Mouse (Mus musculus) embryonic fibroblast, embryonic 13.5 days (primary cell): ENCODE measurements at regions not wholly inside any gene's neighbourhood (a gene's known extent, or its start where the extent isn't known, plus 50 kb on each side); places are given as distances from the start of the nearest gene placed in this dataset.

ENCODE experiments used
- H3K27ac ChIP-seq: 2 replicates; pipeline ENCODE4 v1.5.1; 2012; ENCODE audit warnings: low read length, control low read depth, inconsistent platforms; ENCODE audit not compliant: insufficient read depth
- H3K4me1 ChIP-seq: 2 replicates; pipeline ENCODE4 v1.6.1; 2011; ENCODE audit warnings: low read length; ENCODE audit not compliant: control insufficient read depth, insufficient read depth
- H3K4me3 ChIP-seq: 2 replicates; pipeline ENCODE4 v1.5.1; 2011; ENCODE audit warnings: mild to moderate bottlenecking, control low read depth, low read length; ENCODE audit not compliant: insufficient read depth
- CTCF ChIP-seq: IDR thresholded peaks from 2 replicates; pipeline ENCODE4 v1.5.1; 2011; ENCODE audit warnings: mild to moderate bottlenecking, control low read depth, low read length, moderate library complexity, borderline replicate concordance; ENCODE audit not compliant: insufficient read depth
- POLR2A ChIP-seq: IDR thresholded peaks from 2 replicates; pipeline ENCODE4 v1.6.1; 2011; ENCODE audit warnings: low read depth, mild to moderate bottlenecking, control low read depth, low read length, moderate library complexity

DNA sequence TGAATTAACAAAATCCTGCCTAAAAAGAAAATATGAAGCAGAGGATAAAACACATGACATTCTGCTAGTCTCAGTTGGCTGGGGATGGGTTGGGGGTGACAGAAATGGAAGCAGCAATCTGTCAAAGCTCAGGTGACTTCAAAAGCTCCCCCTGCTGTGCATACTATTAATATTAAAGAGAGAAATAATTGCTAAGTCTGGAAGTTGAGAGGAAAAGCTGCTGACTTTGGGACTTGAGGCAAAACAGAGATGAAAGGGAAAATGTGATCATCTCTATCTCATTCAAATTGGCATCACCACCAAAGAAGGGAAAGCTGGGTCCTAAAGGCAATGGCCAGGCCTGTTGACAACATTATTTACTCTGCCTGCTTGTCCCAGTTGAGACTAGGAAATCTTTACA, 90.8 kb downstream of the Rpe65 start:
- no peak for TF ChIP-seq CTCF
- no peak for TF ChIP-seq POLR2A
- H3K27ac ChIP-seq = no peak overlapping the region
- no peak overlapping the region for H3K4me3 ChIP-seq
- H3K4me1 ChIP-seq = no peaks in the 10 kb centered on the region

- Histone ChIP-seq H3K4me3 (no peak overlapping the region), H3K4me1 (no peaks in the 10 kb centered on the region), H3K27ac (no peak overlapping the region)
- TF ChIP-seq CTCF = no peak
- TF ChIP-seq POLR2A = no peak
Measured at GRCm38 (mm10) chr3:159724340-159725119, 114.9 kb upstream of the Wls start.

DNA sequence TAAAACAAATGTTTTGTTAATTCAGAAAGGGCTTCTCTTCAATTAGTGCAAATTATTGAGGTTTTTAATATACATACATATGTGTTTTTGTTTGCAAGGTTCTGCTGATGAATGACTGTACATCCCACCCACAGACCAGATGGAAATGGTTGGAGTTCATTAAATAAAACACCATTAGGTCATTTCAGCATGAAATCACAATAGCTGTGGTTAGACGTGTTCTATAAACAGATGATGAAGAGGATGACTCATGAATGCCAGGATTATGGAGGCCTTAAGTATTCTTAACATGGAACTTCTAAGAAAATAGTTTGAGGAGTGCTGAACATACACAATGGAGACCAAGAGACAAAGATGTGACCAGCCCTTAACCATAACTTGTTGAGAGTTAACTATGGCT, 107.3 kb upstream of the Wls start:
- no peak overlapping the region for H3K4me3 ChIP-seq
- TF ChIP-seq CTCF (no peak), POLR2A (no peak)
- H3K27ac ChIP-seq = peak overlapping the region; percentile 72; the same call in 1 of the 2 replicates
- peaks cover 5% of the 10 kb centered on the region for H3K4me1 ChIP-seq

GRCm38 (mm10) chr3:159733141-159733540, 106.3 kb upstream of the Wls start:
- no peak for TF ChIP-seq POLR2A
- H3K4me3 ChIP-seq = no peak overlapping the region
- peaks cover 5% of the 10 kb centered on the region for H3K4me1 ChIP-seq
- H3K27ac ChIP-seq = no peak overlapping the region

DNA sequence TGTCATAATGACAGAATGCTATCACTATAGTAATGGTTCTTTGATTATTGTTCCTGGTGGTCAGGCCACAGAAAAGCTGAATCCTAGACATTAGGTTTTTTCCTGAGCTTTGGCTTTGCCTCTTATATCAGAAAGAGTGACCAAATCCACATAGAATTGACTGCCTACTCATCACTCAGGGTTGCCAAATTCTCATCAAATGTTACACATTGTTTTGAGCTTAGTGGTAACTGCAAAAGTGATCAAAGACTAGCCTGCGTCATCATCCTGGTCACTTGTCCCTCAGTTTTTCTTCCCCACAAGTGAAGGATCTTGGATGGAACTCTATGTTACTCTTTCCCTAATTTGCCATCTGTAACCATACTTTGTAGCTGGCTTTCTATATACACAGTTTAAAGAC, 104.9 kb upstream of the Wls start:
- peak overlapping the region; percentile 40; the same call in 1 of the 2 replicates for H3K27ac ChIP-seq
- no peak overlapping the region for H3K4me3 ChIP-seq
- TF ChIP-seq POLR2A = no peak
- no peak for TF ChIP-seq CTCF
- peaks cover 5% of the 10 kb centered on the region for H3K4me1 ChIP-seq

GRCm38 (mm10) chr3:159736070-159736469, 103.4 kb upstream of the Wls start:
- TF ChIP-seq POLR2A (no peak), CTCF (no peak)
- peaks cover 5% of the 10 kb centered on the region for H3K4me1 ChIP-seq

DNA sequence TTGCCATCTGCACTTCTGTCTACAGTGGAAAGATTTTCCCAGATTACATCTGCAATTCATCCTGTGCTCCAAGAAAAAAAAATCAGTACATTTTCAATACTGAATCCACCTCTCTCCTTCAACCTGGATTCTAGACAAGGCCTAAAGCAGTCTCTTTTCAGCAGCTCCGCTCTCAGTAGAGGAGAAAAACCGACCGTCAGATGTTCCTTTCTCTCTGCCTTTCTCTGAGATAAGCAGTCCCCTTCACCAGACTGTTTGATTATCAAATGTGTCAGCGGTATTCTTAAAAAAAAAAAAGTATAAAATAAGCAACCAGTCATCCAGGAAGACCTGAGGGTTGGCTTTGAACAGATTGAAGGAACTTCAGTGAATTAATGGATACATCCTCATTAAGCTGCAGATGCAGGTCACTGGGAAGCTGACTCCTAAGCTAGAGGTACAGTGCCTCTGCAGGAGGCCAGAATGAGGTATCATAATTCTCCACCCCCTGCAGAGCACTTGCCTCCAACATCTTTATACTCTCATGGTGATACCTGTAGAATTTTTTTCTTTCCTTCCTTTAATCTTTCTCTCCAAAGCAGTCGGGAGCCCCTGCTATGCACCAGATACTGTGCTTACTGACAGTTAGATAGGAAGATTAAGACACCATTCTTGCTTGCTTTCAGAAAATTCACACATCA, 98.7 kb upstream of the Wls start:
- TF ChIP-seq POLR2A (no peak), CTCF (no peak)
- no peak overlapping the region for H3K27ac ChIP-seq
- H3K4me1 ChIP-seq = no peaks in the 10 kb centered on the region

More at GRCm38 (mm10) chr3:159736070-159736469, 103.4 kb upstream of the Wls start:
- H3K4me3 ChIP-seq = no peak overlapping the region
- H3K27ac ChIP-seq = no peak overlapping the region

GRCm38 (mm10) chr3:159741816-159742215, 97.7 kb upstream of the Wls start:
- no peak for TF ChIP-seq POLR2A
- TF ChIP-seq CTCF = no peak
- H3K4me1 ChIP-seq = no peaks in the 10 kb centered on the region
- no peak overlapping the region for H3K27ac ChIP-seq
- no peak overlapping the region for H3K4me3 ChIP-seq

More for the DNA sequence above, 98.7 kb upstream of the Wls start:
- no peak overlapping the region for H3K4me3 ChIP-seq

DNA sequence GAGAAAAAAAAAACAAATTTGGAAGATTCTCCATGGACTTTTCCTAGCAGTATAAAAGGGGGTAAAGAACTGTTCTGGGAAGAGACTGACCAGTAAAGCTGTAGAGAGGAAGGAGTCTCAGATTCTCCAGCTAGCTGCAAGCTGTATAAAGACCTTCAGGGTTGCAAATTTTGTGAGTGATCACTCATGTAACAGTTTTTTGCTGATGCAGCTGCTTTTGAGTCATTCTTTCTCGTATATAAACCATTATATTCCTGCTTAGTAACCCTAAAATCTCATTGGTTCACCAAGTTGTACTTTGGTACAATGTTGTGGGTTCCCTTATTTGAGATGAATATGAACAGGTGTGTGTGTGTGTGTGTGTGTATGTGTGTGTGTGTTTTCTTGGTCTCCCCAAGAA, 79.7 kb upstream of the Wls start:
- Histone ChIP-seq H3K27ac (no peak overlapping the region), H3K4me3 (no peak overlapping the region), H3K4me1 (no peaks in the 10 kb centered on the region)
- TF ChIP-seq POLR2A = no peak

GRCm38 (mm10) chr3:159760293-159760692, 79.2 kb upstream of the Wls start:
- Histone ChIP-seq H3K4me3 (no peak overlapping the region), H3K4me1 (no peaks in the 10 kb centered on the region), H3K27ac (no peak overlapping the region)
- TF ChIP-seq POLR2A = no peak
- no peak for TF ChIP-seq CTCF

- Histone ChIP-seq H3K4me1 (no peaks in the 10 kb centered on the region), H3K4me3 (no peak overlapping the region), H3K27ac (no peak overlapping the region)
- no peak for TF ChIP-seq CTCF
Measured at GRCm38 (mm10) chr3:159760949-159761348, 78.5 kb upstream of the Wls start.
